Mouse (Mus musculus): ENCODE measurements around the gene Cul7.

Gene Cul7

GRCm38 (mm10) chr17:46650232-46651031, at the start of gene Cul7:
Gene Cul7 (plus strand): TSS chr17:46650337.
- peak; percentile 73 for DNase-seq (ENCODE audit: low spot score)

- no peak for DNase-seq (ENCODE audit: low spot score)
Observed at GRCm38 (mm10) chr17:46600569-46600968, 49.6 kb upstream of the Cul7 start.

- DNase-seq (ENCODE audit: low spot score) = no peak
Observed at GRCm38 (mm10) chr17:46602212-46602611, 47.9 kb upstream of the Cul7 start.

- DNase-seq (ENCODE audit: low spot score) = no peak
Observed at GRCm38 (mm10) chr17:46603229-46603628, 46.9 kb upstream of the Cul7 start.

GRCm38 (mm10) chr17:46605126-46605525, 45.0 kb upstream of the Cul7 start:
- no peak for DNase-seq (ENCODE audit: low spot score)

- DNase-seq (ENCODE audit: low spot score) = no peak
Observed at GRCm38 (mm10) chr17:46605987-46606386, 44.1 kb upstream of the Cul7 start.

GRCm38 (mm10) chr17:46609721-46610514, 40.2 kb upstream of the Cul7 start:
- no peak for DNase-seq (ENCODE audit: low spot score)

- DNase-seq (ENCODE audit: low spot score) = no peak
Observed at GRCm38 (mm10) chr17:46611316-46611715, 38.8 kb upstream of the Cul7 start.

- no peak for DNase-seq (ENCODE audit: low spot score)
Observed at GRCm38 (mm10) chr17:46612189-46612588, 37.9 kb upstream of the Cul7 start.

GRCm38 (mm10) chr17:46612820-46613219, 37.3 kb upstream of the Cul7 start:
- no peak for DNase-seq (ENCODE audit: low spot score)

- DNase-seq (ENCODE audit: low spot score) = no peak
Observed at GRCm38 (mm10) chr17:46613229-46613628, 36.9 kb upstream of the Cul7 start.

GRCm38 (mm10) chr17:46617799-46618198, 32.3 kb upstream of the Cul7 start:
- no peak for DNase-seq (ENCODE audit: low spot score)

GRCm38 (mm10) chr17:46618394-46618768, 31.8 kb upstream of the Cul7 start:
- DNase-seq (ENCODE audit: low spot score) = no peak

GRCm38 (mm10) chr17:46618769-46619682, 31.1 kb upstream of the Cul7 start:
- no peak for DNase-seq (ENCODE audit: low spot score)

GRCm38 (mm10) chr17:46619683-46620357, 30.3 kb upstream of the Cul7 start:
- DNase-seq (ENCODE audit: low spot score) = no peak

GRCm38 (mm10) chr17:46621324-46621723, 28.8 kb upstream of the Cul7 start:
- DNase-seq (ENCODE audit: low spot score) = no peak

GRCm38 (mm10) chr17:46622269-46622668, 27.9 kb upstream of the Cul7 start:
- no peak for DNase-seq (ENCODE audit: low spot score)

GRCm38 (mm10) chr17:46623819-46624557, 26.1 kb upstream of the Cul7 start:
- no peak for DNase-seq (ENCODE audit: low spot score)

- no peak for DNase-seq (ENCODE audit: low spot score)
Observed at GRCm38 (mm10) chr17:46624598-46624997, 25.5 kb upstream of the Cul7 start.

GRCm38 (mm10) chr17:46627409-46627808, 22.7 kb upstream of the Cul7 start:
- no peak for DNase-seq (ENCODE audit: low spot score)

GRCm38 (mm10) chr17:46628471-46628790, 21.7 kb upstream of the Cul7 start:
- DNase-seq (ENCODE audit: low spot score) = no peak

Measured in urinary bladder, postnatal 10 days (tissue).